Mouse (Mus musculus): Measurements from ENCODE around the gene Smad3.

Gene Smad3

GRCm38 (mm10) chr9:63720715-63721114 lies 37.1 kb downstream of the Smad3 start:
- DNase-seq (ENCODE audit: low read depth, low spot score) = no peak

GRCm38 (mm10) chr9:63719770-63720440 lies 37.9 kb downstream of the Smad3 start:
- DNase-seq (ENCODE audit: low read depth, low spot score) = no peak

GRCm38 (mm10) chr9:63718735-63719358 lies 38.9 kb downstream of the Smad3 start:
- DNase-seq (ENCODE audit: low read depth, low spot score) = no peak

GRCm38 (mm10) chr9:63718170-63718569 lies 39.6 kb downstream of the Smad3 start:
- DNase-seq (ENCODE audit: low read depth, low spot score) = no peak

- DNase-seq (ENCODE audit: low read depth, low spot score) = no peak
Measured at GRCm38 (mm10) chr9:63717474-63718005, 40.3 kb downstream of the Smad3 start.

GRCm38 (mm10) chr9:63716150-63717138 lies 41.4 kb downstream of the Smad3 start:
- DNase-seq (ENCODE audit: low read depth, low spot score) = peak; percentile 79

- DNase-seq (ENCODE audit: low read depth, low spot score) = no peak
Measured at GRCm38 (mm10) chr9:63714572-63714971, 43.2 kb downstream of the Smad3 start.

- DNase-seq (ENCODE audit: low read depth, low spot score) = no peak
Measured at GRCm38 (mm10) chr9:63712838-63713237, 45.0 kb downstream of the Smad3 start.

- peak; percentile 39 for DNase-seq (ENCODE audit: low read depth, low spot score)
Measured at GRCm38 (mm10) chr9:63711580-63712230, 46.1 kb downstream of the Smad3 start.

GRCm38 (mm10) chr9:63709857-63710256 lies 47.9 kb downstream of the Smad3 start:
- DNase-seq (ENCODE audit: low read depth, low spot score) = no peak

GRCm38 (mm10) chr9:63709266-63709665 lies 48.5 kb downstream of the Smad3 start:
- no peak for DNase-seq (ENCODE audit: low read depth, low spot score)

GRCm38 (mm10) chr9:63707816-63708588 lies 49.8 kb downstream of the Smad3 start:
- no peak for DNase-seq (ENCODE audit: low read depth, low spot score)

- DNase-seq (ENCODE audit: low read depth, low spot score) = no peak
Measured at GRCm38 (mm10) chr9:63706152-63706733, 51.6 kb downstream of the Smad3 start.

GRCm38 (mm10) chr9:63704979-63705751 lies 52.6 kb downstream of the Smad3 start:
- no peak for DNase-seq (ENCODE audit: low read depth, low spot score)

- no peak for DNase-seq (ENCODE audit: low read depth, low spot score)
Measured at GRCm38 (mm10) chr9:63704131-63704530, 53.7 kb downstream of the Smad3 start.

GRCm38 (mm10) chr9:63703236-63703785 lies 54.5 kb downstream of the Smad3 start:
- no peak for DNase-seq (ENCODE audit: low read depth, low spot score)

- no peak for DNase-seq (ENCODE audit: low read depth, low spot score)
Measured at GRCm38 (mm10) chr9:63702502-63703013, 55.2 kb downstream of the Smad3 start.

GRCm38 (mm10) chr9:63701957-63702309 lies 55.9 kb downstream of the Smad3 start:
- no peak for DNase-seq (ENCODE audit: low read depth, low spot score)

All from mesoderm, embryonic 11.5 days (tissue).